Mouse (Mus musculus): ENCODE results near the gene St3gal4. TPM values are rescaled to one million over a fixed set of nuclear protein-coding genes. Genes with fewer than 3 reads are reported as not detected.
A peak's percentile ranks its signal among the peaks of the same experiment; 100 is the strongest.

Gene St3gal4
- total and polyA plus RNA-seq, 3 experiments, result 54.2 to 56.3 TPM; not detected in 1

DNA sequence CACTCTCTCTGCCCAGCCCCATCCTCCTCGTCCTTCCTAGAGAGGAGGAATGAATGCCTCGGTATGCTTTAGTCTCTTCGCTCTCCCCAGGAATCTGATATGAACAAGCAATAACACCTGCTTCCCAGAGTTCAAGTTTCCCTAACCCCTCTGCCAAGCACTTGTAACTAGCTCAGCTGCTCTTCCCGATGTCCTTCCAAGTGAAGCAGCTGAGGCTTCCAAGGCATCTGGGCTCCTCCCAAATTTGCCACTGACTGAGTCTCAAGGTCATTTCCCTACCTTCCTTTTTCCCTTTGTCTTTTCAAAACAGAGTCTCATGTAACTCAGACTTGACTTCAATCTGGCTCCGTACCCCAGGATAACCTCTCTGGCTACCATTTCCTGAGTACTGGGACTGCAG lies 77.6 kb downstream of the St3gal4 start:
- DNase-seq (ENCODE audit: low read depth, low spot score), result no peak
- H3K4me1 ChIP-seq (ENCODE audit: control insufficient read depth in 1 of 2, insufficient read depth in 2 of 2, low read length in 2 of 2), result peaks cover 0 to 18% of the 10 kb centered on the region in 2 experiments; a peak in 2 of 4 replicates
- H3K9ac ChIP-seq (ENCODE audit: control insufficient read depth, low read depth, low read length, poor library complexity, severe bottlenecking), result no peak overlapping the region
- no peaks in the 10 kb centered on the region for H3K79me2 ChIP-seq (ENCODE audit: control insufficient read depth, insufficient read depth, low read length, poor library complexity)
- H3K9me3 ChIP-seq (replicated peaks; ENCODE audit: insufficient read depth, low read length), result no peaks in the 10 kb centered on the region
- no peak overlapping the region for H3K27ac ChIP-seq (ENCODE audit: control insufficient read depth, low read depth, low read length)
- no peaks in the 10 kb centered on the region for H3K27me3 ChIP-seq (ENCODE audit: control insufficient read depth in 1 of 2, insufficient read depth in 2 of 2, low read length in 2 of 2)
- TF ChIP-seq NRF1 (IDR thresholded peaks at IDR 0.05; ENCODE audit: insufficient read depth, low read depth, low read length, poor library complexity, severe bottlenecking), result no peak
- TF ChIP-seq TAL1 (IDR thresholded peaks at IDR 0.05; ENCODE audit: low read length), result no peak
- TF ChIP-seq POLR2A (IDR thresholded peaks at IDR 0.05; ENCODE audit: control insufficient read depth in 1 of 2, insufficient read depth in 1 of 2, low read depth in 1 of 2, low read length in 2 of 2, poor library complexity in 1 of 2), result no peak
- no peak for TF ChIP-seq USF1 (IDR thresholded peaks at IDR 0.05; ENCODE audit: low read depth, low read length)
- no peak for TF ChIP-seq MXI1 (IDR thresholded peaks at IDR 0.05; ENCODE audit: low read depth, low read length)
- TF ChIP-seq BHLHE40 (IDR thresholded peaks at IDR 0.05; ENCODE audit: borderline replicate concordance, low read depth, low read length), result no peak
- TF ChIP-seq ZMIZ1 (IDR thresholded peaks at IDR 0.05; ENCODE audit: low read depth, low read length), result no peak
- TF ChIP-seq RAD21 (IDR thresholded peaks at IDR 0.05; ENCODE audit: low read depth, low read length), result no peak
- TF ChIP-seq USF2 (IDR thresholded peaks at IDR 0.05; ENCODE audit: borderline replicate concordance in 1 of 2, insufficient read depth in 1 of 2, low read depth in 1 of 2, low read length in 2 of 2), result no peak
- TF ChIP-seq POLR2AphosphoS5 (IDR thresholded peaks at IDR 0.05; ENCODE audit: borderline replicate concordance, low read depth, low read length), result no peak
- no peak for TF ChIP-seq ELF1 (IDR thresholded peaks at IDR 0.05; ENCODE audit: low read depth, low read length)
- TF ChIP-seq ZKSCAN1 (IDR thresholded peaks at IDR 0.05; ENCODE audit: low read depth, low read length), result no peak
- TF ChIP-seq NELFE (IDR thresholded peaks at IDR 0.05; ENCODE audit: low read depth, low read length), result no peak
- TF ChIP-seq MAFK (IDR thresholded peaks at IDR 0.05; ENCODE audit: borderline replicate concordance, low read depth, low read length), result no peak
- no peak for TF ChIP-seq E2F4 (IDR thresholded peaks at IDR 0.05; ENCODE audit: borderline replicate concordance, low read depth, low read length)
- TF ChIP-seq GABPA (IDR thresholded peaks at IDR 0.05; ENCODE audit: low read depth, low read length), result no peak
- TF ChIP-seq ETS1 (IDR thresholded peaks at IDR 0.05; ENCODE audit: low read depth, low read length), result no peak
- TF ChIP-seq MEF2A (IDR thresholded peaks at IDR 0.05; ENCODE audit: extremely low read depth, insufficient replicate concordance, low read depth, low read length, poor library complexity, severe bottlenecking), result no peak
- TF ChIP-seq SMC3 (IDR thresholded peaks at IDR 0.05; ENCODE audit: low read depth, low read length), result no peak
- H3K36me3 ChIP-seq (ENCODE audit: control insufficient read depth in 1 of 2, insufficient read depth in 2 of 2, low read length in 2 of 2), result peaks cover 0 to 12% of the 10 kb centered on the region in 2 experiments; a peak in 2 of 4 replicates
- no peak overlapping the region for H3K4me3 ChIP-seq (ENCODE audit: control insufficient read depth in 1 of 2, insufficient read depth in 1 of 2, low read depth in 2 of 2, low read length in 2 of 2)

DNA sequence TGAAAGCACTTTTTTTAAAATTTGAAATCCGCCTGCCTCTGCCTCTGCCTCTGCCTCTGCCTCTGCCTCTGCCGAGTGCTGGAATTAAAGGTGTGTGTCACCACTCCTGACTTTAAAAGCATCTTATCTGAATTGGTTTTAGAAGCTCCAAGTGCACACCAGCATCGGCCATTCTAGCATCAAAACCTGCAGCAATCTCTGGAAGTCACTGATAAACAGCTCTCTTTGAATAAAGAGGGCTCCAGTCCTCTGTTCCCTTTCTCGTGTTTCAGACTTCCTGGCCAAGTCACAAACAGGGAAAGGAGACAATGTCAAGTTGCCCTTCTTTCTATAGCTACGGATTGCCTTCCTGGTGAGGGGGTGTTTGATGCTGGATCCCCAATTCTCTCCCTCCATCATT lies 79.2 kb downstream of the St3gal4 start:
- H3K27me3 ChIP-seq (ENCODE audit: control insufficient read depth in 1 of 2, insufficient read depth in 2 of 2, low read length in 2 of 2), result no peaks in the 10 kb centered on the region
- no peak overlapping the region for H3K9ac ChIP-seq (ENCODE audit: control insufficient read depth, low read depth, low read length, poor library complexity, severe bottlenecking)
- H3K4me1 ChIP-seq (ENCODE audit: control insufficient read depth in 1 of 2, insufficient read depth in 2 of 2, low read length in 2 of 2), result peaks cover 0 to 18% of the 10 kb centered on the region in 2 experiments; a peak in 2 of 4 replicates
- peak; percentile 63 for DNase-seq (ENCODE audit: low read depth, low spot score)
- no peak overlapping the region for H3K4me3 ChIP-seq (ENCODE audit: control insufficient read depth in 1 of 2, insufficient read depth in 1 of 2, low read depth in 2 of 2, low read length in 2 of 2)
- H3K36me3 ChIP-seq (ENCODE audit: control insufficient read depth in 1 of 2, insufficient read depth in 2 of 2, low read length in 2 of 2), result peaks cover 0 to 12% of the 10 kb centered on the region in 2 experiments; a peak in 2 of 4 replicates
- H3K9me3 ChIP-seq (replicated peaks; ENCODE audit: insufficient read depth, low read length), result no peaks in the 10 kb centered on the region
- no peaks in the 10 kb centered on the region for H3K79me2 ChIP-seq (ENCODE audit: control insufficient read depth, insufficient read depth, low read length, poor library complexity)
- TF ChIP-seq SIN3A (IDR thresholded peaks at IDR 0.05; ENCODE audit: low read length) (peak; percentile 28; the same call in 1 of the 2 replicates), TAL1 (IDR thresholded peaks at IDR 0.05; ENCODE audit: low read length) (peak; percentile 54), EP300 (IDR thresholded peaks at IDR 0.05; ENCODE audit: low read depth in 1 of 2, low read length in 2 of 2) (peak; percentile 59 to 69), RCOR1 (IDR thresholded peaks at IDR 0.05; ENCODE audit: low read depth, low read length) (peak; percentile 18; the same call in 1 of the 2 replicates), ETS1 (IDR thresholded peaks at IDR 0.05; ENCODE audit: low read depth, low read length) (0 out of 2 replicates have a peak, but pooled peaks have one; percentile 7), POLR2AphosphoS2 (IDR thresholded peaks at IDR 0.05; ENCODE audit: low read length) (no peak), HCFC1 (IDR thresholded peaks at IDR 0.05; ENCODE audit: low read depth, low read length) (no peak), MAX (IDR thresholded peaks at IDR 0.05; ENCODE audit: low read length) (no peak), GATA1 (IDR thresholded peaks at IDR 0.05; ENCODE audit: low read depth, low read length) (peak; percentile 65; the same call in 1 of the 2 replicates), TCF12 (IDR thresholded peaks at IDR 0.05; ENCODE audit: low read depth, low read length) (peak; percentile 75)
- peak overlapping the region; percentile 77 for H3K27ac ChIP-seq (ENCODE audit: control insufficient read depth, low read depth, low read length)

All from MEL (cell line).